Mouse (Mus musculus): Measurements from ENCODE around the gene Dusp18.

Gene Dusp18

GRCm38 (mm10) chr11:3930019-3930418, 35.0 kb downstream of the Dusp18 start:
- DNase-seq (ENCODE audit: low spot score in 2 of 2) = peak in 1 of 2 experiments; percentile 20

- DNase-seq (ENCODE audit: low spot score in 2 of 2) = peak in 1 of 2 experiments; percentile 5
Measured at GRCm38 (mm10) chr11:3930931-3931330, 35.9 kb downstream of the Dusp18 start.

GRCm38 (mm10) chr11:3931511-3932211, 36.6 kb downstream of the Dusp18 start, which contains the start of gene Tcn2:
Gene Tcn2 (minus strand): TSS chr11:3932159.
- DNase-seq (ENCODE audit: low spot score in 2 of 2) = peak; percentile 34 to 75

- peak in 1 of 2 experiments; percentile 5 for DNase-seq (ENCODE audit: low spot score in 2 of 2)
Measured at GRCm38 (mm10) chr11:3933756-3934285, 38.8 kb downstream of the Dusp18 start.

GRCm38 (mm10) chr11:3935135-3935534, 40.1 kb downstream of the Dusp18 start:
- DNase-seq (ENCODE audit: low spot score in 2 of 2) = peak in 1 of 2 experiments; percentile 4

GRCm38 (mm10) chr11:3936318-3936717, 41.3 kb downstream of the Dusp18 start:
- DNase-seq (ENCODE audit: low spot score in 2 of 2) = no peak

- peak in 1 of 2 experiments; percentile 6 for DNase-seq (ENCODE audit: low spot score in 2 of 2)
Measured at GRCm38 (mm10) chr11:3937321-3937874, 42.4 kb downstream of the Dusp18 start.

GRCm38 (mm10) chr11:3941371-3941770, 46.3 kb downstream of the Dusp18 start:
- peak in 1 of 2 experiments; percentile 1 for DNase-seq (ENCODE audit: low spot score in 2 of 2)

GRCm38 (mm10) chr11:3946386-3946785, 51.3 kb downstream of the Dusp18 start:
- peak in 1 of 2 experiments; percentile 0 for DNase-seq (ENCODE audit: low spot score in 2 of 2)
